Mouse (Mus musculus) Muller cell, postnatal 12 days (primary cell): ENCODE data around the gene Engase.

Experiments used
- DNase-seq: peaks from one replicate; pipeline ENCODE4 v3.0.0-alpha.2; 2015; ENCODE audit errors: inconsistent ontology term

Engase gene

DNA sequence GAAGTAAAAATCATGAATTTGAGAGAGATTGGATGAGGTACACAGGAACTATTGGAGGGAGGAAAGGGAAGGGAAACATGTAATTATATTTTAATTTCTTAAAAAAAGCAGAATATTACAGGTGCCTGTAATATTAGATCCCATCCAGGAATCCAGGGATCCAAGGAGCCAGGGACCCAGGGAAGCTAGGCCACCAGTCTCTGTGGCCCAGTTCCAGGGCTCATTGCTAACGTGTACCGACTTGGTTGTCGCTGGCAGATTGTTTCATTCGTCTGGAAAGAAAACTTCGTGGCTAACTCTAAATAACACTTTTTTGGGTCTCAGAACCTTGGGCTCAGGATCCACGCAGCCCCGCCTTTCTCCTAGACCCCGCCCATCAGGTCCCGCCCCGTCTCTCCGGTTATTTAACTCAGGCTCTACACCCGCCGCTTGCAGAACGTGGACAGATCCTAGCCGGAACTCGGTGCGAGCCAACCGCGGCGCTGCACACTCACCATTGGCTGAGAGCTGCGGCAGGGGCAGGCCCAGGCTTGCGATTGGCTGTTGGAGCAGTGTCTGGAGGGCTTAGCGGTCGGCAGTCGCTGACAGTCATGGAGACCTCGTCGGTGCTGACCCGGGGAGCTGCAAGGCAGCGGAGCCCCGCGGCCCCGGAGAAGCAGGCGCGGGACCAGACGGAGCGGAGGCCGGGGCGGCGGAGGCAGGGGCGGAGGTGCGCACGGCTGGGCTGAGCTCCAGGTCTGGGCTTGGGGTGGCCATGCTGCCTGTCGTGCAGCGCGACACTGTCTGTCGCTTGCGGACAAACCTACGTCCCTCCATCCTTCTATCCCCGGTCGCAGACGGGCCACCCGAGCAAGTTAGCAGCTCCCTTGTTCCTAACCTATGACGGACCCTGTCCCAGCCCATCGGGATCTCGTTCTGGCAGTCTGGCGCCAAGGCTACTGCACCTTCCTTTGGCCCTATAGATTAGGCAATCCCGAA is at the start of gene Engase:
Engase (plus strand) TSS at position 434 of the 978 bp plus-strand sequence.
- peak; percentile 96 for DNase-seq

- no peak for DNase-seq
Measured at GRCm38 (mm10) chr11:118427266-118427779, 49.3 kb upstream of the Engase start.

GRCm38 (mm10) chr11:118427986-118428385 is 48.6 kb upstream of the Engase start, which contains the start of gene C1qtnf1:
C1qtnf1 (plus strand) TSS chr11:118428203.
- no peak for DNase-seq

DNA sequence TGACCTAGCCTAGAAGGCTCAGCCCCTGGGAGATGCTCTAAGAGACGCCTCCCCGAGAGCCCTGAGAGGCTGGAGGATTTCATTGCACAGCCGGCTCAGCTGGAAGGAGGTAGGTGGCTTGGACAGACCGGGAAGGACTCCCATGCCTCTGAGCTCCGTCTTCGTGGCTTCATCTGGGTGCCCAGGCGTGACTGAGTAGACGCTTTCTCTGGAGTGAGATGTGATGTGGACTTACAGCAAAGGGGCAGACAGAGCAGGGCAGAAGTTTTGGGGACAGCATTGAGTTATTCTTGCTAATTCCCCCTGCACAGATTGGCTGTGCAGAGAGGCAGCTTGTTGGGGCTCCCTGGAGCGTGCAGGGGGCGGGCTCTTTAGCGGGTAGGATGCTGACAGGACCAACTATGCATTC is 48.2 kb upstream of the Engase start:
- DNase-seq: no peak

- DNase-seq: no peak
Measured at GRCm38 (mm10) chr11:118428944-118429709, 47.5 kb upstream of the Engase start.

GRCm38 (mm10) chr11:118430291-118430885 is 46.2 kb upstream of the Engase start:
- peak; percentile 98 for DNase-seq

GRCm38 (mm10) chr11:118431100-118431948 is 45.3 kb upstream of the Engase start:
- peak; percentile 72 for DNase-seq

GRCm38 (mm10) chr11:118433398-118433868 is 43.2 kb upstream of the Engase start:
- peak; percentile 70 for DNase-seq

DNA sequence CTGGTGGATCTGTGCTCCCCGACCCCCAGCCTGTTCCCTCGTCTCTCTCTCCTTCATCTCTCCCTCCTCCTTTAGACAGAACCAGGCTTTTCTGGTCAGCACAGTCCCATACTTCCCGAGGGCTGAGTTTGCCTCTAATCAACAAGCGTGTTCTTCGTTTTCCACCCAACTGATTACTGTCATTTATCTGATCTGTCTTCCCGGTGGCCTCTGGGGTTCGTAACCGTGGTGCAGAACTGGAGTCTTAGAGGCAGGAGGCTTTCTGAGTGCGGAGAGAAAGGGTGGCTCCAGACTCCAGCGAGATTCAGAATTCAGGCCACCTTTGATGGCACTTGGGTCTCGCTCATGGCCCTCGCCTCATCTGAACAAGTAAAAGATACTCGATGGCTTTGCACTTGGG is 42.5 kb upstream of the Engase start:
- DNase-seq: no peak

GRCm38 (mm10) chr11:118436471-118436935 is 40.1 kb upstream of the Engase start:
- DNase-seq: peak; percentile 83

GRCm38 (mm10) chr11:118438665-118439414 is 37.8 kb upstream of the Engase start:
- peak; percentile 81 for DNase-seq

GRCm38 (mm10) chr11:118442691-118443090 is 33.9 kb upstream of the Engase start:
- no peak for DNase-seq

DNA sequence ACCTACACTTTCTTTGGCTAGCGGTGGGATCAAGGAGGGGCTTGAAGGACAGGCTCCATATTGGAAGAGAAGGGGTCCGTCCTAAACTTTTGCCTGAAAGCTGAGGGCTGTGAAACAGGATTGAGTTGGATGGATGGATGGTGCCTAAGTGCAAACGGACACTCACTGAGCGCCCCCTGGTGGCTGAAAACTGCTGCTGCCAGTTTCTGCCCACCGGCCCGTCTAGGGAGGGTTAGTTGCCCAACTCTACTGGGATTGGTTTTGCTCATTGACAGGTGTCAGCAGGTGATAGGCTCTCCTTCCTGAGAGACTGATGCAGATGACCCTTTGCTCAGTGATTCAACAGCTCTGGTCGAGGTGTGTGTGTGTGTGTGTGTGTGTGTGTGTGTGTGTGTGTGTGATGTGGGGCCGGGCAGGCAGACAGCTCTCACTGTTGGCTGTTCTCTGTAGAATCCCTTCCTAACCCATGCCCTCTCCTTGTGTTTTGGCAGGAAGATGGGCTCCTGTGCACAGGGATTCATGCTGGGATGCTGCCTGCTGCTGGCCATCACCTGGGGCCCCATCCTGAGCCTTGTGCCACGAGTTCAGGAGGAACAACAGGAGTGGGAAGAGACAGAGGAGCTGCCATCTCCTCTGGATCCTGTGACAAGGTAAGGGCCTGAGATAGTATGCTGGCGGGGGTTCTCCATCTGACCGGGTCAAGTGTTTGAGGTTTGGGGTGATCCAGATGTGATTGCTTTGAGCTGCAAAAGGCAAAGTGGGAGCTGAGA is 33.2 kb upstream of the Engase start:
- DNase-seq: peak; percentile 72

GRCm38 (mm10) chr11:118445843-118446242 is 30.8 kb upstream of the Engase start:
- peak; percentile 50 for DNase-seq

- DNase-seq: no peak
Measured at GRCm38 (mm10) chr11:118447346-118447745, 29.3 kb upstream of the Engase start.

- DNase-seq: no peak
Measured at GRCm38 (mm10) chr11:118448385-118448784, 28.2 kb upstream of the Engase start.

DNA sequence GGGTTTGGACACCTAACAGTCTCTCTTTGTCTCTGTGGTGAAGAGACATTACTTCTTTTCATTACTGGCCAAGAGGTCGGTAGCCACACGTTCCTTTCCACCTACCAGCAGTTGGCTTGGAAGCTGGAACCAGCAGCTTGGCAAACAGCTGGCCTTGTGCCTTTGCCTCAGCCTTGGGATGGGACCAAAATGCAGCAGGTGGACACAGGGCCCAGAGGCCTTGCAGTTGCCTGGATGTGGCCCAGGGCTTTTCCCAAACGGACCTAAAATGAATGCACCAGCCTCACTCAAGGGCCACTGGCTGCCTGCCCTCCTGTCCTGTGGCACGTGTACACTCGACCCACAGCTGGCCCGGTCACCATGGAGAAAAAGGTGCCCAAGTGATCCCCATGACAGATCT is 25.4 kb upstream of the Engase start:
- no peak for DNase-seq

GRCm38 (mm10) chr11:118452955-118453354 is 23.7 kb upstream of the Engase start:
- no peak for DNase-seq
